Mouse (Mus musculus) kidney, embryonic 16.5 days (tissue): ENCODE measurements around the gene Ldb3. TPM values are rescaled to one million over a fixed set of nuclear protein-coding genes. Genes with fewer than 3 reads are reported as not detected.

ENCODE experiments used
- ATAC-seq: fragments of 200-750 bp; cut with Nextera tagmentation; 2 replicates; pipeline ENCODE4 v1.8.0; 2017; ENCODE audit warnings: moderate TSS enrichment; ENCODE audit not compliant: low FRiP score, low TSS enrichment
- H3K27ac ChIP-seq: fragments of 300-500 bp; sonication (generic); 2 replicates; pipeline ENCODE4 v1.5.1; 2014; ENCODE audit warnings: low read length
- H3K27me3 ChIP-seq: fragments of 300-500 bp; sonication (generic); 2 replicates; pipeline ENCODE4 v1.6.1; 2014; ENCODE audit warnings: low read length, control low read depth, mixed read lengths; ENCODE audit not compliant: insufficient read depth
- H3K36me3 ChIP-seq: fragments of 300-500 bp; sonication (generic); 2 replicates; pipeline ENCODE4 v1.6.1; 2014; ENCODE audit warnings: low read length, control low read depth, mixed read lengths; ENCODE audit not compliant: insufficient read depth
- H3K4me1 ChIP-seq: fragments of 300-500 bp; sonication (generic); 2 replicates; pipeline ENCODE4 v1.6.1; 2014; ENCODE audit warnings: low read length, control low read depth, mixed read lengths; ENCODE audit not compliant: insufficient read depth
- H3K4me2 ChIP-seq: fragments of 300-500 bp; sonication (generic); replicated peaks from 2 replicates; pipeline ENCODE4 v1.6.1; 2014; ENCODE audit warnings: low read depth, low read length
- H3K4me3 ChIP-seq: fragments of 300-500 bp; sonication (generic); 2 replicates; pipeline ENCODE4 v1.5.1; 2014; ENCODE audit warnings: mild to moderate bottlenecking, low read length
- H3K9ac ChIP-seq: fragments of 300-500 bp; sonication (generic); replicated peaks from 2 replicates; pipeline ENCODE4 v1.6.1; 2014; ENCODE audit warnings: low read length
- H3K9me3 ChIP-seq: fragments of 300-500 bp; sonication (generic); 2 replicates; pipeline ENCODE4 v1.6.1; 2016; ENCODE audit warnings: low read length, control low read depth
- WGBS: fragments of 180-500 bp; shearing (Covaris S2); extraction: QIAGEN DNeasy Blood & Tissue Kit; methylation state at CpG from one replicate; pipeline ENCODE4 v1.1.7; 2014; 5-methylcytosine and 5-hydroxymethylcytosine counted together
- polyA plus RNA-seq: library from polyadenylated mRNA; unstranded; fragments of >200 nt; fragmentation: Nextera tagmentation; extraction: Ambion mirVana; gene quantifications from 2 replicates; pipeline ENCODE4 v1.2.1, GENCODE M21; 2015

Gene Ldb3
- polyA plus RNA-seq, 1 experiment from 2014 or later = 2.2 TPM

DNA sequence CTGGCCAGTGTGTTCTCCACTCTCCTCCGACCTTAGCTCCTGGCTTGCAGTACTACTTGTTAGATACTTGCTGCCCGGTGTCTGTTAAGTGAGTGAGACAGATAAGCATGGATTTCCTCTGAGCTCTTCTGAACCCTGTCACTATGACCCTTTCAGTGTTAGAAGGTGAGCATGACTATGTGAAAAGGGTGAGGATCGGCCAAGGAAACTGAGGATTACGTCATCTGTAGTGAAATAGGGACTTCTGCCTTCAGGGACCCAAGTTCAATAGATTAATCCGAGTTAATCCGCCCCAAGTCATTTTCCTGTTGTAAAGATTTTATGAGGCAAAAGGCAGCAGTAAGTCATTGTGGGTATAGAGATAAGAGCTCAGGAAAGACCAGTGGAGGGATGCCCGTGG is 83.2 kb downstream of the Ldb3 start:
- Histone ChIP-seq H3K36me3 (no peaks in the 10 kb centered on the region), H3K27ac (no peak overlapping the region), H3K4me1 (peaks cover 10% of the 10 kb centered on the region), H3K4me2 (no peak overlapping the region), H3K9ac (no peak overlapping the region), H3K9me3 (no peaks in the 10 kb centered on the region), H3K27me3 (no peaks in the 10 kb centered on the region; the same call in 1 of the 2 replicates), H3K4me3 (no peak overlapping the region)
- WGBS = 71% methylated on average over 7 of the region's 7 CpGs
- ATAC-seq = no peak

DNA sequence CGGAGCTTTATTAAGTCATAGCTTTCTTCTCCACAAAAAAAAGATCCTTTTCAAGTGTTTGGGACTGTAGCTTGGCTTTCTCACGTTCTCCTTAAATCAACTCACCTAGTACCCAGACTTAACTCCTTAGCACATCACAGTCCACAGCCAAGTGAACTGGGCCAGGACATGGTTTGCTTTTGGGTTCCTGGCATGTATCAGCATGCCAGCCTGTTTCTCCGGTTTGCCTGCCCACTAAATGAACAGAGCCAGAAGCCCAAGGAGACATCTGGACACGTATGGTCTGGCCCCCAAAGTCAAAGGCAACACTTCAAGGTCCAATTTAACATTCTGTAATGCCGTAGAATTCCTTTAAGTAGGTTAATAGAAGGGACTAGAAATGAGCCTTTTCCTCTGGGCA is 84.1 kb downstream of the Ldb3 start:
- no peak overlapping the region for H3K4me2 ChIP-seq
- H3K27me3 ChIP-seq = no peaks in the 10 kb centered on the region; the same call in 1 of the 2 replicates
- no peak overlapping the region for H3K27ac ChIP-seq
- no peak overlapping the region for H3K4me3 ChIP-seq
- H3K4me1 ChIP-seq = peaks cover 19% of the 10 kb centered on the region
- WGBS = 91% methylated on average over 5 of the region's 5 CpGs
- H3K36me3 ChIP-seq = no peaks in the 10 kb centered on the region
- ATAC-seq = no peak
- H3K9me3 ChIP-seq = no peaks in the 10 kb centered on the region
- no peak overlapping the region for H3K9ac ChIP-seq

DNA sequence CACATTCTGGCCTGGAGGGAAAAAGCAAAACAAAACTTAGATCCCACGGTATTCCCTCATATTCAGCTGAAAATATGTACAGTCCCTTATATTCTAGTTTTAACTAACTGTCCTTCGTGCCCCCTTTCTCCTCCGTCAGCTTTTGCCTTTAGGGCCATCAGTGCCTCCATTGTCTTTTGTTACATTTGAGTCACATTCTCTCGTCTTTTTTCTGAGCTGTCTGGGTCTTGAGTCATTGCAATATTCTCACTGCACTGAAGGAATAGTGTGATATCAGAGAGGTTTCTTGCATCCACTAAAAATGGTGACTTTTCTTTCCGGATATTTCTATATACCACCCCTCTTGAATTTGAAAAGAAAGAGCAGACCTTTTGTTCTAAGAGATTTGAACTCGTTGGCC is 84.7 kb downstream of the Ldb3 start:
- Histone ChIP-seq H3K4me3 (peak overlapping the region; percentile 91; the same call in 1 of the 2 replicates), H3K4me2 (peak overlapping the region; percentile 69), H3K27ac (peak overlapping the region; percentile 45; the same call in 1 of the 2 replicates)

DNA sequence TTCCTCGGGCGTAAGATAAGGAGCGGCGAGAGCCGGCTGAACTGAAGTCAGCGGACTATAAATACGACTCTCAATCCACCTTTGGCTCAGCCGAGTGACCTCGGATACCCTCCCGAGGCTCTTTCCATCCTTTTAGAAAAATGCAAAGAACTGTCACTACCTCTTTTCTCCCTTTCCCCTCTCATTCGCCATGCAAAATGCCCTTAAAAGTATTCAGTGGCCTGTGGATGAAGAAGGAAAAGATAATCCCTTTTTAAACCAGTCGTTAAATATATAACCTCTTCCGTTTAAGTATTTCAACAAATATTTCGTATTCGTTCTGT is 85.2 kb downstream of the Ldb3 start, which contains the start of gene Bmpr1a:
Gene Bmpr1a, minus strand, starts transcription at position 17 of the 323 bp plus-strand sequence.
- H3K27me3 ChIP-seq = no peaks in the 10 kb centered on the region; the same call in 1 of the 2 replicates
- H3K4me3 ChIP-seq = peak within 1 kb of the TSS; percentile 91
- H3K4me2 ChIP-seq = peak within 1 kb of the TSS; percentile 69
- H3K36me3 ChIP-seq = no peaks in the 10 kb centered on the region
- ATAC-seq = no peak
- peak within 1 kb of the TSS; percentile 99 for H3K9ac ChIP-seq
- H3K9me3 ChIP-seq = no peaks in the 10 kb centered on the region
- peak within 1 kb of the TSS; percentile 98 for H3K27ac ChIP-seq
- WGBS = 6% methylated on average over 15 of the region's 15 CpGs
- peaks cover 24% of the 10 kb centered on the region for H3K4me1 ChIP-seq

More for the DNA sequence above, 84.7 kb downstream of the Ldb3 start:
- Histone ChIP-seq H3K36me3 (no peaks in the 10 kb centered on the region), H3K27me3 (no peaks in the 10 kb centered on the region; the same call in 1 of the 2 replicates), H3K4me1 (peaks cover 22% of the 10 kb centered on the region), H3K9me3 (no peaks in the 10 kb centered on the region), H3K9ac (peak overlapping the region; percentile 42; the same call in 1 of the 2 replicates)
- no peak for ATAC-seq
- WGBS = 65% methylated on average over 6 of the region's 6 CpGs

DNA sequence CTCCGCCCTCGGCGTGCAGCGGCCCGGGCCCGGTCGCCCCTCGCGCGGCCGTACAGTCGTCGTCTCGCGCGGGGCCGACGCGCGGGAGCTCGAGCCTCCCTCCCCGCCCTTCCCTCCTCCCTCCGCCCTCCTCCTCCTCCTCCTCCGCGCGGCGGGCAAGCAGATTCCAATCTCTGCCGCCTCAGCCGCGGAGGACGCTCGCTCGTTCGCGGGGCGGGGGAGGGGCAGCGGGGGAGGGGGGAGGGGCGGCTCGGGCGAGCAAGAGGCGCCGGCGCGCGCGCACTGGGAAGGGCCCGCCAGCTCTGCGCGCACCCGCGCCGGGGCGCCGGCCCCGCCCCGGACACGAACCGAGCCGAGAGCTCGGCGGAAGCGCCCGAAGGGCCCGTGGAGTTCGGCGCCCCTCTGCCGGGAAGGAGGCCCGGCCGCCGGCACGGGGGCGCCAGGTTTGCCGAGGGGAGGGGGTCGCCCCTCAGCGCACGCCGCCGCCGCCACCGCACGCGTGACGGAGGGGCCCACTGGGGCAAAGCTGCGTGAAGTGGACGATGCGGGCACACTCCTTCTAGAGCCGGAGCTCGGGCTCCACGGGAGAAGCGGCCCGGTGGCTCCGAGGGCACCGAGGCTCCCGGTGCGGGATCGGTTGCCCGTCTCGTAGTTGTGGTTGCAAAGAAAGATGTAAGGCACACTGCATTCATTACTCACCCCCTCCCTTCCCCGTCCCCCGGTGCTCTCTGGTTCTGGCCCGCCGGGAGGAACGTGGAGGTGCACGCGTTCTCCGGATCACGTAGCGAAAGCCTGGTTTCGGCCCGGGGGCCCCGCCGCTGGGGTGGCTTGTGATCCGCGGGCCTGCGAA is 85.8 kb downstream of the Ldb3 start:
- H3K9ac ChIP-seq = peak overlapping the region; percentile 99
- peaks cover 19% of the 10 kb centered on the region for H3K4me1 ChIP-seq
- no peaks in the 10 kb centered on the region for H3K36me3 ChIP-seq
- peak; percentile 93 for ATAC-seq
- peak overlapping the region; percentile 69 for H3K4me2 ChIP-seq
- no peaks in the 10 kb centered on the region; the same call in 1 of the 2 replicates for H3K27me3 ChIP-seq
- whole genome bisulfite sequencing = under 1% methylated on average over 78 of the region's 115 CpGs
- no peaks in the 10 kb centered on the region for H3K9me3 ChIP-seq
- H3K4me3 ChIP-seq = peak overlapping the region; percentile 91
- H3K27ac ChIP-seq = peak overlapping the region; percentile 98

- H3K9me3 ChIP-seq = no peaks in the 10 kb centered on the region
Observed at GRCm38 (mm10) chr14:34501804-34502474, 86.5 kb downstream of the Ldb3 start.

GRCm38 (mm10) chr14:34501447-34501803 is 87.1 kb downstream of the Ldb3 start:
- H3K36me3 ChIP-seq = no peaks in the 10 kb centered on the region

More at GRCm38 (mm10) chr14:34501804-34502474, 86.5 kb downstream of the Ldb3 start:
- Histone ChIP-seq H3K4me3 (peak overlapping the region; percentile 91), H3K27me3 (no peaks in the 10 kb centered on the region; the same call in 1 of the 2 replicates), H3K9ac (peak overlapping the region; percentile 99), H3K4me2 (peak overlapping the region; percentile 69), H3K4me1 (peaks cover 23% of the 10 kb centered on the region), H3K27ac (peak overlapping the region; percentile 98), H3K36me3 (no peaks in the 10 kb centered on the region)
- 0% methylated on average over 67 of the region's 77 CpGs for WGBS
- peak; percentile 20; the same call in 1 of the 2 replicates for ATAC-seq

DNA sequence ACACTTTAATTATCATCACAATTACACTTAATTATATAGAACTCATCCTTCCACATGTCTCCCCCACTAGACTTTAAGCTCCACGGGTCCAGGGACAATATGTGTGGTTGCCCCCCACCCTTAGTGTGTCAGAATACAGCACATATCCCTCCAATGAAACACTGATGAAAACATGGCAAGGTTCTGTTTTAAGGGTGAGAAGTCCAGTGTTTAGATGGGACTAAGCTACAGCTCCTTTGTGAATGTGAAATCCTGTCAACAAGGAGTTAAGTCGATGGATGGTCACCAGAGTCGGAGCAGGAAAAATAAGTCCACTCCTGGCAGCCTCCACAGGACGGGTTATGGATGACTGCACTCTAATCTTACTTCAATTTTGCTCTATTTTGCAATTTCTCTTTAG is 88.2 kb downstream of the Ldb3 start:
- Histone ChIP-seq H3K9ac (0 out of 2 replicates have a peak overlapping the region, but pooled peaks have one; percentile 7), H3K4me2 (peak overlapping the region; percentile 69), H3K4me1 (peaks cover 30% of the 10 kb centered on the region), H3K36me3 (no peaks in the 10 kb centered on the region), H3K4me3 (peak overlapping the region; percentile 91), H3K27ac (no peak overlapping the region), H3K9me3 (no peaks in the 10 kb centered on the region), H3K27me3 (no peaks in the 10 kb centered on the region)
- ATAC-seq = no peak
- 5% methylated on average over 4 of the region's 4 CpGs for WGBS

More at GRCm38 (mm10) chr14:34501447-34501803, 87.1 kb downstream of the Ldb3 start:
- H3K27me3 ChIP-seq = no peaks in the 10 kb centered on the region; the same call in 1 of the 2 replicates
- H3K27ac ChIP-seq = peak overlapping the region; percentile 98
- ATAC-seq = no peak
- peak overlapping the region; percentile 99 for H3K9ac ChIP-seq
- H3K4me2 ChIP-seq = peak overlapping the region; percentile 69
- H3K4me3 ChIP-seq = peak overlapping the region; percentile 91
- WGBS = 0% methylated on average over 16 of the region's 16 CpGs
- no peaks in the 10 kb centered on the region for H3K9me3 ChIP-seq
- peaks cover 23% of the 10 kb centered on the region for H3K4me1 ChIP-seq

GRCm38 (mm10) chr14:34499664-34500063 is 88.8 kb downstream of the Ldb3 start:
- H3K27me3 ChIP-seq = no peaks in the 10 kb centered on the region
- H3K4me1 ChIP-seq = peaks cover 30% of the 10 kb centered on the region
- peak overlapping the region; percentile 69 for H3K4me2 ChIP-seq
- H3K4me3 ChIP-seq = peak overlapping the region; percentile 91
- no peaks in the 10 kb centered on the region for H3K9me3 ChIP-seq
- H3K36me3 ChIP-seq = no peaks in the 10 kb centered on the region
- 0 out of 2 replicates have a peak overlapping the region, but pooled peaks have one; percentile 33 for H3K27ac ChIP-seq
- peak overlapping the region; percentile 3; the same call in 1 of the 2 replicates for H3K9ac ChIP-seq
- ATAC-seq = no peak
- WGBS = 59% methylated on average over 4 of the region's 4 CpGs
